Mouse (Mus musculus) embryonic fibroblast, embryonic 13.5 days (primary cell): ENCODE data around the gene Slc22a1.

Source experiments
- CTCF ChIP-seq: IDR thresholded peaks from 2 replicates; pipeline ENCODE4 v1.5.1; 2011; ENCODE audit warnings: mild to moderate bottlenecking, control low read depth, low read length, moderate library complexity, borderline replicate concordance; ENCODE audit not compliant: insufficient read depth
- POLR2A ChIP-seq: IDR thresholded peaks from 2 replicates; pipeline ENCODE4 v1.6.1; 2011; ENCODE audit warnings: low read depth, mild to moderate bottlenecking, control low read depth, low read length, moderate library complexity

- TF ChIP-seq CTCF = no peak
- no peak for TF ChIP-seq POLR2A
Measured at GRCm38 (mm10) chr17:12614511-12615385, 60.9 kb downstream of the Slc22a1 start.
